ENCODE assay signal across 10 mouse cellular contexts in genomic region chr16:92653816-92654215, GRCm38 (mm10).
A peak's percentile ranks its signal among the peaks of the same experiment; 100 is the strongest.
DNase-seq lines count a peak whose midpoint lies in the region; ATAC-seq lines count a peak whose summit lies in the region.
"Had no signal": no experiment of that assay in that cellular context is flagged by ENCODE, and none has a peak within 500 bp of the region (broad histone marks: within the 10 kb centered on the region; RNA-seq: fewer than 3 reads in every experiment).

No protein-coding gene starts in this region.

- no peaks in the 10 kb centered on the region for H3K36me3 ChIP-seq in midbrain, embryonic 15.5 days (replicated peaks)
- no peaks in the 10 kb centered on the region for H3K36me3 ChIP-seq in midbrain, embryonic 11.5 days (ENCODE audit: control insufficient read depth, insufficient read depth, low read length)

- peak; percentile 12 for DNase-seq in kidney, adult 9 months
- DNase-seq in kidney, adult 11 months: no peak
- no peak for DNase-seq in cerebellum, adult 18-20 months
- no peak for DNase-seq in midbrain, embryonic 11.5 days (ENCODE audit: low spot score, missing footprints)
- DNase-seq: heart, postnatal 36 days had no signal

- no peak overlapping the region for H3K4me3 ChIP-seq in midbrain, embryonic 15.5 days
- no peak overlapping the region for H3K4me3 ChIP-seq in midbrain, embryonic 11.5 days (ENCODE audit: low read depth, low read length)

- 73% methylated on average over 5 of the region's 5 CpGs for WGBS in midbrain, embryonic 15.5 days
- 73% methylated on average over 5 of the region's 5 CpGs for WGBS in midbrain, embryonic 11.5 days

- no peak overlapping the region for H3K9ac ChIP-seq in midbrain, embryonic 15.5 days
- no peak overlapping the region for H3K9ac ChIP-seq in midbrain, embryonic 11.5 days (ENCODE audit: low read length)

- ATAC-seq in CD4-positive, CD25-positive, alpha-beta regulatory T cell, adult 4 months: peak; percentile 72
- peak; percentile 76 for ATAC-seq in granulocyte monocyte progenitor cell, adult 5-6 weeks (replicated peaks; ENCODE audit: poor library complexity, severe bottlenecking)
- peak; percentile 28; the same call in 1 of the 2 replicates for ATAC-seq in neutrophil, adult 5-6 weeks (ENCODE audit: extremely low read depth, insufficient number of reproducible peaks, low FRiP score, poor library complexity, severe bottlenecking)
- no peak for ATAC-seq in midbrain, embryonic 15.5 days (replicated peaks)
- no peak for ATAC-seq in midbrain, embryonic 11.5 days (ENCODE audit: low FRiP score)

- no peaks in the 10 kb centered on the region for H3K9me3 ChIP-seq in midbrain, embryonic 15.5 days
- H3K9me3 ChIP-seq in midbrain, embryonic 11.5 days (ENCODE audit: control insufficient read depth, low read length): no peaks in the 10 kb centered on the region

- H3K4me1 ChIP-seq in midbrain, embryonic 15.5 days: no peaks in the 10 kb centered on the region
- peaks cover 4% of the 10 kb centered on the region for H3K4me1 ChIP-seq in midbrain, embryonic 11.5 days (ENCODE audit: control insufficient read depth, insufficient read depth, low read length)

- H3K27me3 ChIP-seq in midbrain, embryonic 15.5 days (replicated peaks): no peaks in the 10 kb centered on the region
- no peaks in the 10 kb centered on the region for H3K27me3 ChIP-seq in midbrain, embryonic 11.5 days (ENCODE audit: control insufficient read depth, insufficient read depth, low read length)

- no peak overlapping the region for H3K27ac ChIP-seq in midbrain, embryonic 15.5 days
- no peak overlapping the region for H3K27ac ChIP-seq in midbrain, embryonic 11.5 days (ENCODE audit: low read depth, low read length)
- H3K27ac ChIP-seq: macrophage had no signal

- no peak overlapping the region for H3K4me2 ChIP-seq in midbrain, embryonic 15.5 days
- H3K4me2 ChIP-seq in midbrain, embryonic 11.5 days: no peak overlapping the region

Comparison
In these comparisons a context has a peak if more than half of its experiments do, and no peak if none do; other contexts are left out.
1. ATAC-seq: peak in CD4-positive, CD25-positive, alpha-beta regulatory T cell, adult 4 months (single experiment), granulocyte monocyte progenitor cell, adult 5-6 weeks (single experiment) and neutrophil, adult 5-6 weeks (single experiment); none in midbrain, embryonic 15.5 days (single experiment) and midbrain, embryonic 11.5 days (single experiment).